Mouse (Mus musculus): ENCODE measurements around the gene Actb. TPM values are rescaled to one million over a fixed set of nuclear protein-coding genes. Genes with fewer than 3 reads are reported as not detected.

The Actb gene
- polyA plus RNA-seq, 1 experiment from 2014 or later: 14,682 TPM

DNA sequence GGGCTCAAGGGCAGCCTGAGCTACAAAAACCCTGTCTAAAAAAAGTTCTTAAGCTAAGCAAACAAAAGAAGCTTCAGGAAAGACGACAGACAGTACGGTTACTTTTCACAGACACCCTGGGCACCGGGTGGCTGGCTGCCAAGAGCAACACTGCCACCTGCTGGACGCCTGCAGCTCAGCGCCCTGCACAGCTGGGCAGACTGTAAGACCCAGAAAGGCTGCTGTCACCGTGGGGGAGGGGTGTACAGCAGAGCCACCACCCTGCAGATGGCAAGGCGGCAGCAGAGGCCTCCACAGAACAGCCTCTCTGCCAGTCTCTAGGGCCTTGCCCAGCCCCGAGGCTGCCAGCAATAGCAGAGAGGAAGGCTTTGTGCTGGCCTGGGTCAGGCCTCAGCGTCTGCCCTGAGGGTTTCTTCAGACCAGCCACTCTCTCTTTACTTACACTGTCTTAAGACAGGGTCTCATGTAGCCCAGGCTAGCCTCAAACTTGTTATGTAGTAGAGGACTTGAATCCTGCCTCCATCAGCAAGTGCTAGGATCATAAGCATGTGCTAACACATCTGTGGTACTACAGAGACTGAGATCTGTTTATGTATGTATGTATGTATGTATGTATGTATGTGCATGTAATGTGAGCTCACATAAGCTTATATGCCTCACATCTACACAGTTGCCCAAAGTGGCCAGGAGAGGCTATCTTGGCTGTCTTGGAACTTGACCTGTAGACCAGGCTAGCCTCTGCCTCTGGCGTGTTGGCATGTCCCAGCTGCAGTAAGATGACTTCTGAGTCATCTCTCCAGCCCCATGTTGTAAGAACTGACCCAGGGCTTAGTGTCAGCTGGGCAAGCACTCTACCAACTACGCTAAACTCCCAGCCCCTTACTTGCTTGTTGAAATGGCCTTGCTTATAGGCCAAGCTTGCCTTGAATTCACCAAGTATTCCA, 28.9 kb downstream of the Actb start:
- H3K36me3 ChIP-seq: peaks cover 81% of the 10 kb centered on the region
- 0 out of 2 replicates have a peak overlapping the region, but pooled peaks have one; percentile 11 for H3K27ac ChIP-seq

DNA sequence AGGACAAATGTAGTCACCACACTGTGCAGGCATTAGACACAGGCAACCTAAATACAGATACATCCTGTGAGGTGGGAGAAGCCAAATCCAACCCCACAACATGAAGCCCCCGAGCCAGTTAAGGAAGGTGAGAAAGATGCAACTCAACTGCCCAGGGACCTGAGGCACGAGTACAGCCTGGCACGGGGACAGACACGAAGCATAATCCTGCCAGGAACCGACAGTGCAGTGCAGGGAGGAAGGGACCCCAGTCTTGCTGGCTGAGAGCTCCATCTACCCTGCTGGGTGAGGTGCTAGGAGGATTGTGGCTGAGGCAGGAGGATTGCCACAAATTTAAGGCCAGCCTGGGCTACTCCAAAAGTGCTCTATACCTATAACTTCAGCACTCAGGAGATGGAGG, 29.7 kb downstream of the Actb start:
- 97% methylated on average over 5 of the region's 5 CpGs for WGBS
- Histone ChIP-seq H3K9me3 (replicated peaks) (no peaks in the 10 kb centered on the region), H3K27me3 (ENCODE audit: low read depth, poor library complexity, severe bottlenecking) (no peaks in the 10 kb centered on the region), H3K36me3 (peaks cover 81% of the 10 kb centered on the region), H3K4me1 (peaks cover 20% of the 10 kb centered on the region), H3K4me3 (no peak overlapping the region), H3K27ac (0 out of 2 replicates have a peak overlapping the region, but pooled peaks have one; percentile 11)
- DNase-seq (ENCODE audit: low spot score): no peak

More for the DNA sequence above, 28.9 kb downstream of the Actb start:
- Histone ChIP-seq H3K27me3 (ENCODE audit: low read depth, poor library complexity, severe bottlenecking) (no peaks in the 10 kb centered on the region), H3K9me3 (replicated peaks) (no peaks in the 10 kb centered on the region), H3K4me1 (peaks cover 22% of the 10 kb centered on the region), H3K4me3 (no peak overlapping the region)
- DNase-seq (ENCODE audit: low spot score): peak; percentile 92
- 39% methylated on average over 11 of the region's 11 CpGs for WGBS

DNA sequence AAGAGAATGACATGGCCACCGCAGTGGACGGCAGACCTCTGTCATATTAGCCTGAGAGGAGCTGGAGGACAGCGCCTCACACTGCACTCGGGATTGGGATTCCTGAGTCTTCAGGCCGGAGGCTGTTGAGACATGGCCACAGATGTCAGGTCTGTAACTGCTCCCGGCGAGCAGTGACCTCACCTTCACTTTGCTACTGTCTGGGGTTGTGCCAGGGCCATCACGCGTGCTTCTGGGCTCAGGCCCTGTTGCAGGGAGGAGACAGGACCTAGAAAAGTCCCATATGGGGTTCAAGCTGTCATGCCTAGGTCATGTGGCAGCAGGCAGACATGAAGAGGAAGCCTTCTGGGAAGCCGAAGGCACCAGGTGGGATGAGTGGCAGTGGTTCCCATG, 31.0 kb downstream of the Actb start:
- H3K4me3 ChIP-seq: no peak overlapping the region
- no peak for DNase-seq (ENCODE audit: low spot score)
- H3K36me3 ChIP-seq: peaks cover 91% of the 10 kb centered on the region
- peaks cover 8% of the 10 kb centered on the region for H3K4me1 ChIP-seq
- H3K9me3 ChIP-seq (replicated peaks): no peaks in the 10 kb centered on the region
- no peaks in the 10 kb centered on the region for H3K27me3 ChIP-seq (ENCODE audit: low read depth, poor library complexity, severe bottlenecking)
- H3K27ac ChIP-seq: no peak overlapping the region
- WGBS: 94% methylated on average over 10 of the region's 10 CpGs

DNA sequence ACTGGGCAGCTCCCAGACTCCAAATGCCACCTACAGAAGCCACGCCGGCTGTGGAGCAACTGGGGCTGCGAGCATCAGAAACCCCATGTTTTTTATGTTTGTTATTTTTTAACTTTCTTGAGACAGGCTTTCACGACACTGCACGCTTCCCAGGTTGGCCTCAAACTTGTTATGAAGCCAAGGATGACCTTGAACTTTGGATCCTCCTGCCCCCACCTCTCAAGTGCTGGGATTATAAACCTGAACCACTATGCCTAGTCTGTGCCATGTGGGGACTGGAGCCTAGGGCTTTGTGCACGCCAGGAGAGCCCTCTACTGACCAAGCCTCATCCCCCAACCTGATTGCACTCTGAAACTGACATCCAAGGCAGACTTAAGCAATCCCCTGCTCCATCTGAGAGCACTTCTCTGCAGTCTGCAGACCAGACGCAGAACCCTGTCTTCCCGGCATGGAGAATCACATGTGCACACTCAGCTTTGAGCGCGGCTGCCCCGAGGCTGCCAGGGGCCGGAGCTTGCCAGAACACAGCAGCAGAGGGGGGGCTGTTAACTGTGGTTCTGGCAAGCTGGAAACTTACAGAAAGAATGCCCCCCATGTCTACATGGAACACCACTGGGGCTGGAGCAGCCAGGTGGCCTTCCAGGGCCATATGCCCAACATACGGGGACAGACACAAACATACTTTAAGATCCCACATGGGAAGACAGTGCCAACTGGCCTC, 31.6 kb downstream of the Actb start:
- no peaks in the 10 kb centered on the region for H3K9me3 ChIP-seq (replicated peaks)
- H3K36me3 ChIP-seq: peaks cover 89% of the 10 kb centered on the region
- peaks cover 7% of the 10 kb centered on the region for H3K4me1 ChIP-seq
- H3K27ac ChIP-seq: no peak overlapping the region
- 95% methylated on average over 13 of the region's 13 CpGs for WGBS
- no peak for DNase-seq (ENCODE audit: low spot score)
- no peaks in the 10 kb centered on the region for H3K27me3 ChIP-seq (ENCODE audit: low read depth, poor library complexity, severe bottlenecking)
- H3K4me3 ChIP-seq: no peak overlapping the region

DNA sequence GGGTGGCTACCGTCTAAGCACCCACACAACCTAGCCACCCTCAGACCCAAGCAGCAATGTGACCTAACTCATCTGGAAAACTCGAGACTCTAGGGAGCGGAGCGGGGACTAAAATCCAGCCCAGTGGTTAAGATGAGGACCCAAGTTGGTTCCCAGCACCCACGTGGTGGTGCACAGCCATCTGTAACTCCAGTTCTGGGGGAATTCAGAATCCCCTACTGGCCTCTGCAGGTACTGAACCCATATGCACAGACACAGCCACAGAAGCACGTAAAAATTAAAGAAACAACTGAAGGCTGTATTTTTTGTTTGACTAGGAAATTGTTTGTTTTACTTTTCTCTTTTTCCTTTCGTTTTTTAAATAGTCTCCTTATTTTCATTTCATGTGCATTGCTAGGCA, 32.8 kb downstream of the Actb start:
- 93% methylated on average over 7 of the region's 7 CpGs for WGBS
- Histone ChIP-seq H3K9me3 (replicated peaks) (no peaks in the 10 kb centered on the region), H3K27me3 (ENCODE audit: low read depth, poor library complexity, severe bottlenecking) (no peaks in the 10 kb centered on the region), H3K4me3 (no peak overlapping the region), H3K27ac (no peak overlapping the region), H3K4me1 (peaks cover 19% of the 10 kb centered on the region), H3K36me3 (peaks cover 88% of the 10 kb centered on the region)
- DNase-seq (ENCODE audit: low spot score): no peak

DNA sequence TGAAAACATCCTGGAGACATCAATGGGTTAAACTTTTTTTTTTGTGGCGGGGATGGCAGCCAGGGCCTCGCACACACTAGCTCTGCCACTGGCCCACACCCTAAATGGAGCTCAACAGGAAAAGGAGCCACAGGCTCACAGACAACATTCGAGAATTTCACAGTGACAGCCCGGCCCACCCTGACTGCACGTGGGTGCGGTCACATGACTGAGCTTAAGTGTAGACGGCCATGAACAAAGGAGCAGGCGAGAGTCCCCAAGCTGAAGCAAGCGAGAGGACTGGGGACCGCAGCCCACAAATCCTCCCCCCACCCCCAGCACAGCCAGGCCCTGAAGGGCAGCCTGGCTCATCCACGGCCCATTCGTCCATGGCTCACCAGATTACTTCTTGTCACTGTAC, 34.8 kb downstream of the Actb start:
- 88% methylated on average over 12 of the region's 12 CpGs for WGBS
- Histone ChIP-seq H3K27ac (no peak overlapping the region), H3K4me3 (no peak overlapping the region), H3K9me3 (replicated peaks) (no peaks in the 10 kb centered on the region), H3K36me3 (peaks cover 88% of the 10 kb centered on the region), H3K4me1 (peaks cover 16% of the 10 kb centered on the region), H3K27me3 (ENCODE audit: low read depth, poor library complexity, severe bottlenecking) (no peaks in the 10 kb centered on the region)
- no peak for DNase-seq (ENCODE audit: low spot score)

DNA sequence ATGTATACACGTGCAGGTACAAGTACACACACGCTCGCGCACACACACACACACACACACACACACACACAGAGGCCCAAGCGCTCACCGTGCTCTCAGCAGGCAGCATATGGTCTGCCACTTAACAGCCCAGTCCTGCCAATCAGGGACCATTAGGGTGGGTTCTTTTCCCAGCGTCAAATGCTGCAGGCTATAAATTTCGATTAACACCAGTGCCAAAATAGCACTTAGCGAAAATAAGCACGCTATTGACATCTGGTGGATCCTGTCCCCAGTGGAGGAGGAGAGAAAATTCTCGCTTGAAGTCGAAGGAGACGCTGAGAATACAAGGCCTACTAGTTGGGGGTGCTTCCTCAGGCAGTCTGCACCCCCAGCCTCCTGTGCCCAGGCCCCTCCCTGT, 37.1 kb downstream of the Actb start:
- peaks cover 75% of the 10 kb centered on the region for H3K36me3 ChIP-seq
- 0 out of 2 replicates have a peak overlapping the region, but pooled peaks have one; percentile 12 for H3K27ac ChIP-seq
- peak; percentile 60 for DNase-seq (ENCODE audit: low spot score)
- H3K4me3 ChIP-seq: no peak overlapping the region
- H3K9me3 ChIP-seq (replicated peaks): no peaks in the 10 kb centered on the region
- WGBS: 61% methylated on average over 13 of the region's 13 CpGs
- no peaks in the 10 kb centered on the region for H3K27me3 ChIP-seq (ENCODE audit: low read depth, poor library complexity, severe bottlenecking)
- H3K4me1 ChIP-seq: peaks cover 16% of the 10 kb centered on the region

DNA sequence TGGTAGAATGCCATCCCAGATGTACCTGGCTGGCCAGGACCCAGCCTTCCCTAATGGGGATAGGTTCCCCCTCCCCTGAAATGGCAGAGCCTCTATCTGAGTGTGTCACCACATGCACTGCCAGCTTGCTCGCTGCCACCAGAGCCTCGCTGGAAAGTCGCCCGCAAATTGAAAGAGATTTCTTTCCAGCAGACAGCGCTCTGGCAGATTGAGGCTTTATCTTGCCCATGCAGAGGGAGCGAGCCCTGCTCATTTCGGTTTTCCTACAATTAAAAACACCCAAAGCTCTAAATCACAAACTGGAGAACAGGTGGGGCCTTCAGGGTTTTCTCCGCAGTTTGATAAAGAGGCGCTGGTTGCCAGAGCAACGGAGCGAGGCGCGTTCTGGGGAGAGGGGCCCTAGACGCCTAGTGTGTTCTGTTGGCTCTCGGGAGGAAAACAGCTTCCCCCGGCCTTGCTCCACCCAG, 48.8 kb downstream of the Actb start:
- no peak for DNase-seq (ENCODE audit: low spot score)
- no peak overlapping the region for H3K27ac ChIP-seq
- no peak overlapping the region for H3K4me3 ChIP-seq
- 0 out of 2 replicates have a peak, but pooled peaks cover 5% of the 10 kb centered on the region for H3K4me1 ChIP-seq
- 62% methylated on average over 16 of the region's 16 CpGs for WGBS
- H3K36me3 ChIP-seq: no peaks in the 10 kb centered on the region
- H3K27me3 ChIP-seq (ENCODE audit: low read depth, poor library complexity, severe bottlenecking): no peaks in the 10 kb centered on the region
- H3K9me3 ChIP-seq (replicated peaks): no peaks in the 10 kb centered on the region

DNA sequence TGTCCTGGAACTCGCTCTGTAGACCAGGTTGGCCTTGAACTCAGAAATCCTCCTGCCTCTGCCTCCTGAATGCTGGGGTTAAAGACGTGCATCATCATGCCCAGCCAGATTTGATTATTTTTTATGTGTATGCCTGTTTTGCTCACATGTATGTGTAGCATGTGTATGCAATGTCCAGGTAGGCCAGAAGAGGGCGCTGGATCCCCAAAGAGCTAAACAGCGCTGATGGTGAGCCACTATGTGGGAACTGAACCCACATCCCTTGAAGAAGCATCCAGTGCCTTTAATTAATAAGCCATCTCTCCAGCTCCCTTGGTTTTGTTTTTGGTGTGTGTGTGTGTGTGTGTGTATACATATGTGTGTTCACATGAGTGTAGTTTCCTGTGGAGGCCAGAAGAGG, 50.1 kb downstream of the Actb start:
- H3K4me1 ChIP-seq: 0 out of 2 replicates have a peak, but pooled peaks cover 10% of the 10 kb centered on the region
- H3K27me3 ChIP-seq (ENCODE audit: low read depth, poor library complexity, severe bottlenecking): no peaks in the 10 kb centered on the region
- H3K4me3 ChIP-seq: no peak overlapping the region
- DNase-seq (ENCODE audit: low spot score): no peak
- no peaks in the 10 kb centered on the region for H3K9me3 ChIP-seq (replicated peaks)
- 80% methylated on average over 4 of the region's 4 CpGs for WGBS
- H3K36me3 ChIP-seq: no peaks in the 10 kb centered on the region
- H3K27ac ChIP-seq: no peak overlapping the region

DNA sequence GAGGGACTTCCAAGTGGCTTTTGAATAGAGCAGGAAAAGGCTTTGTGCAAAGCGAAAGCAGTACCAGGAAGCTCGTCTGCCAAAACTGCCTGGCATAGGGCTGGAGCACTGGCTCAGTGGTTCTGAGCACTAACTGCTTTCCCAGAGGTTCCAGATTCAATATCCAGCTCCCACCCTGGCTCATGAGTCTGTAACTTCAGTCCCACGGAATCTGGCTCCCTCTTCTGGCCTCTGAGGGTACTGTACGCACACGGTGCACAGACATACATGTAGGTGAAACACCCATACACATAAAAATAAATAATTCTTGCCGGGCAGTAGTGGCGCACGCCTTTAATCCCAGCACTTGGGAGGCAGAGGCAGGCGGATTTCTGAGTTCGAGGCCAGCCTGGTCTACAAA, 51.7 kb downstream of the Actb start:
- Histone ChIP-seq H3K27ac (no peak overlapping the region), H3K9me3 (replicated peaks) (no peaks in the 10 kb centered on the region), H3K36me3 (no peaks in the 10 kb centered on the region), H3K4me1 (0 out of 2 replicates have a peak, but pooled peaks cover 10% of the 10 kb centered on the region), H3K27me3 (ENCODE audit: low read depth, poor library complexity, severe bottlenecking) (no peaks in the 10 kb centered on the region), H3K4me3 (no peak overlapping the region)
- WGBS: 76% methylated on average over 10 of the region's 10 CpGs
- peak; percentile 66 for DNase-seq (ENCODE audit: low spot score)

DNA sequence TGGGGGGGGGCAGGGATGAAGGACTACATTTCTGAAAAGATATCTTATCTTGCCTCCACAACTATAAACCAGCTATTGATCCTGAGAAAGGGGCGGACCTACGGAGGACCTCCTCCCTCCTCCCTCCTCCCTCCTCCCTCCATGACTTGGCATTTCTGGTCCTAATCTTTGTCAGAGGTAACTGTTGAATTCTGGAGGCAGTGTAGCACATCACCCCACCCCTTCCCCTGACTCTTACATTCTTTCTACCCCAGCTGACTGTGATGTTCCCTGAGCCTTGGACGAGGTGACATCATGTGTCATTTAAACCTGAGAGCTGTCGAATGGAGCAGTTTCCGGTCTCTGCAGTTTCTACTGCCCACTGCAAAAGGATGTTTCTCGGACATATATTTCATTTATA, 53.0 kb downstream of the Actb start:
- WGBS: 81% methylated on average over 6 of the region's 6 CpGs
- no peak for DNase-seq (ENCODE audit: low spot score)
- H3K4me3 ChIP-seq: no peak overlapping the region

More for the DNA sequence above, 53.0 kb downstream of the Actb start:
- H3K9me3 ChIP-seq (replicated peaks): no peaks in the 10 kb centered on the region
- H3K27me3 ChIP-seq (ENCODE audit: low read depth, poor library complexity, severe bottlenecking): no peaks in the 10 kb centered on the region
- H3K36me3 ChIP-seq: no peaks in the 10 kb centered on the region
- 0 out of 2 replicates have a peak, but pooled peaks cover 10% of the 10 kb centered on the region for H3K4me1 ChIP-seq
- no peak overlapping the region for H3K27ac ChIP-seq

Measured in limb, embryonic 10.5 days (tissue).